Mouse (Mus musculus): ENCODE data around the gene Rbks. TPM values are rescaled to one million over a fixed set of nuclear protein-coding genes. Genes with fewer than 3 reads are reported as not detected.
A peak's percentile ranks its signal among the peaks of the same experiment; 100 is the strongest.

Rbks gene
- polyA plus RNA-seq, 1 experiment: 2.0 TPM

DNA sequence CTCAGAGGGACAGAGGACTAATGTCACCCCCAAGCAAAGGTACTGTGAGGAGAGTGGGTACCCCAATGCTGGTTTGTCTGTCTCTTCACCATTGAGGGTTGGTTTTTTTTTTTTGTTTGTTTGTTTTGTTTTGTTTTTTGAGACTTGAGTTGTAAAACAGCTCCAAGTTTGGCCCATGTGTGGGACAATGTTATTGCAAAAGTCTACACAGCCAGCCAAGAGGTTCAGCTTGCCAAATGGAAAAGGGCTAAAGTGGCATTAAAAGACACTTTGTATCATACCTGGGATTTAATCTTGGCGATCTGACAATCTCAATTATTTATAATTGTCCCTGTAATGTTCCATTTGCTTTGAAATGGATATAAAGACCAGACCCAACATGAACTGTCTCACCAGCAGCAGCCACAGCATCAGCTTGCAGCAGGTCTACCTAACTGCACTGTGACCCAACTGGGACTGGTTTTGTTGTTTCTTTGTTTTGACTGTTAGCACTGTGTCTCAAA is 41.7 kb downstream of the Rbks start:
- Histone ChIP-seq H3K4me3 (no peak overlapping the region), H3K79me2 (ENCODE audit: control insufficient read depth, insufficient read depth) (no peaks in the 10 kb centered on the region), H3ac (ENCODE audit: control insufficient read depth, insufficient read length) (no peak overlapping the region), H3K36me3 (ENCODE audit: control insufficient read depth, insufficient read depth) (no peaks in the 10 kb centered on the region), H3K27me3 (ENCODE audit: control insufficient read depth, insufficient read depth, insufficient read length) (no peaks in the 10 kb centered on the region), H3K4me2 (ENCODE audit: low read depth) (no peak overlapping the region)
- TF ChIP-seq MAX (IDR thresholded peaks at IDR 0.05; ENCODE audit: low read depth) (no peak), TCF12 (IDR thresholded peaks at IDR 0.05; ENCODE audit: insufficient read depth, poor library complexity, severe bottlenecking) (no peak), POLR2A (IDR thresholded peaks at IDR 0.05; ENCODE audit: insufficient read length, low read depth) (no peak), MYOD1 (IDR thresholded peaks at IDR 0.05; ENCODE audit: control insufficient read depth in 1 of 3, insufficient read length in 2 of 3, low read depth in 2 of 3) (no peak), E2F4 (IDR thresholded peaks at IDR 0.05; ENCODE audit: insufficient read depth) (no peak), REST (IDR thresholded peaks at IDR 0.05; ENCODE audit: insufficient read depth, insufficient read length) (no peak), TCF3 (IDR thresholded peaks at IDR 0.05; ENCODE audit: insufficient read length, low read depth) (no peak), CEBPB (IDR thresholded peaks at IDR 0.05; ENCODE audit: insufficient read depth, poor library complexity, severe bottlenecking) (no peak), SRF (IDR thresholded peaks at IDR 0.05; ENCODE audit: control insufficient read depth, insufficient read length, low read depth) (no peak), MYOG (IDR thresholded peaks at IDR 0.05; ENCODE audit: control insufficient read depth in 1 of 3, insufficient read depth in 1 of 3, insufficient read length in 2 of 3, low read depth in 2 of 3) (no peak)

- Histone ChIP-seq H3K36me3 (ENCODE audit: control insufficient read depth, insufficient read depth) (no peaks in the 10 kb centered on the region), H3K4me3 (no peak overlapping the region), H3ac (ENCODE audit: control insufficient read depth, insufficient read length) (no peak overlapping the region), H3K27me3 (ENCODE audit: control insufficient read depth, insufficient read depth, insufficient read length) (no peaks in the 10 kb centered on the region), H3K4me2 (ENCODE audit: low read depth) (no peak overlapping the region), H3K79me2 (ENCODE audit: control insufficient read depth, insufficient read depth) (no peaks in the 10 kb centered on the region)
- TF ChIP-seq TCF3 (IDR thresholded peaks at IDR 0.05; ENCODE audit: insufficient read length, low read depth) (no peak), REST (IDR thresholded peaks at IDR 0.05; ENCODE audit: insufficient read depth, insufficient read length) (no peak), POLR2AphosphoS2 (IDR thresholded peaks at IDR 0.05; ENCODE audit: insufficient read length, low read depth) (no peak), CEBPB (IDR thresholded peaks at IDR 0.05; ENCODE audit: insufficient read depth, poor library complexity, severe bottlenecking) (peak; percentile 67; the same call in 1 of the 2 replicates), MYOG (IDR thresholded peaks at IDR 0.05; ENCODE audit: control insufficient read depth in 1 of 3, insufficient read depth in 1 of 3, insufficient read length in 2 of 3, low read depth in 2 of 3) (no peak), SRF (IDR thresholded peaks at IDR 0.05; ENCODE audit: control insufficient read depth, insufficient read length, low read depth) (no peak)
These were observed 46.7 kb downstream of the Rbks start for GRCm38 (mm10) chr5:31650518-31651288.

DNA sequence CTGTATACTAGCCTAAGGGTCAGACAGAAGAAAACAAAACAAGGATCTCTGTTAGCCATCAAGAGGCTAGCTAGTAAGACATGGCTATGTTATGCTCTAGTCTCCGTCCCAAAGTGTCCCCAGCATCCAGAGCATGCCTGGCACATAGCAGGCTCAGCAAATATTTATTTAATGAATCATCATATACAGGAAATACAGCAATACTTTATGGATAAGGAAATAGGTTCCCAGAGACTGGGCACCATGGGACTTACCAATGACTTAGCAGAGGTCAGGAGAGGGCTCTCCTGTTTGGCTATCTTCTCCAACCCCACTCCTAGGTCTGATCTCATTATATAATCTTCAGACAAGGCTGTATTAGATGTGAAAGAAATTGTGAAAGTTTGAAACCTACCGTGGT is 50.1 kb downstream of the Rbks start:
- no peak for TF ChIP-seq TCF3 (IDR thresholded peaks at IDR 0.05; ENCODE audit: insufficient read length, low read depth)
- no peak for TF ChIP-seq USF1 (IDR thresholded peaks at IDR 0.05; ENCODE audit: low read depth)
- TF ChIP-seq POLR2A (IDR thresholded peaks at IDR 0.05; ENCODE audit: insufficient read length, low read depth): no peak
- TF ChIP-seq MYOD1 (IDR thresholded peaks at IDR 0.05; ENCODE audit: control insufficient read depth in 1 of 3, insufficient read length in 2 of 3, low read depth in 2 of 3): no peak
- no peak for TF ChIP-seq TCF12 (IDR thresholded peaks at IDR 0.05; ENCODE audit: insufficient read depth, poor library complexity, severe bottlenecking)
- no peak for TF ChIP-seq POLR2AphosphoS2 (IDR thresholded peaks at IDR 0.05; ENCODE audit: insufficient read length, low read depth)
- TF ChIP-seq SRF (IDR thresholded peaks at IDR 0.05; ENCODE audit: control insufficient read depth, insufficient read length, low read depth): no peak
- TF ChIP-seq REST (IDR thresholded peaks at IDR 0.05; ENCODE audit: insufficient read depth, insufficient read length): no peak
- TF ChIP-seq MAX (IDR thresholded peaks at IDR 0.05; ENCODE audit: low read depth): no peak
- TF ChIP-seq CEBPB (IDR thresholded peaks at IDR 0.05; ENCODE audit: insufficient read depth, poor library complexity, severe bottlenecking): no peak

GRCm38 (mm10) chr5:31646574-31646973 is 50.9 kb downstream of the Rbks start:
- no peak for TF ChIP-seq SRF (IDR thresholded peaks at IDR 0.05; ENCODE audit: control insufficient read depth, insufficient read length, low read depth)
- TF ChIP-seq POLR2AphosphoS2 (IDR thresholded peaks at IDR 0.05; ENCODE audit: insufficient read length, low read depth): peak; percentile 17
- no peak for TF ChIP-seq MYOD1 (IDR thresholded peaks at IDR 0.05; ENCODE audit: control insufficient read depth in 1 of 3, insufficient read length in 2 of 3, low read depth in 2 of 3)
- Histone ChIP-seq H3K4me2 (ENCODE audit: low read depth) (no peak overlapping the region), H3K4me3 (no peak overlapping the region), H3K36me3 (ENCODE audit: control insufficient read depth, insufficient read depth) (no peaks in the 10 kb centered on the region), H3ac (ENCODE audit: control insufficient read depth, insufficient read length) (no peak overlapping the region), H3K79me2 (ENCODE audit: control insufficient read depth, insufficient read depth) (no peaks in the 10 kb centered on the region), H3K27me3 (ENCODE audit: control insufficient read depth, insufficient read depth, insufficient read length) (no peaks in the 10 kb centered on the region)

More for the DNA sequence above, 50.1 kb downstream of the Rbks start:
- H3K79me2 ChIP-seq (ENCODE audit: control insufficient read depth, insufficient read depth): no peaks in the 10 kb centered on the region
- H3K27me3 ChIP-seq (ENCODE audit: control insufficient read depth, insufficient read depth, insufficient read length): no peaks in the 10 kb centered on the region
- H3K4me3 ChIP-seq: no peak overlapping the region
- no peak overlapping the region for H3K4me2 ChIP-seq (ENCODE audit: low read depth)
- H3ac ChIP-seq (ENCODE audit: control insufficient read depth, insufficient read length): no peak overlapping the region
- no peaks in the 10 kb centered on the region for H3K36me3 ChIP-seq (ENCODE audit: control insufficient read depth, insufficient read depth)

DNA sequence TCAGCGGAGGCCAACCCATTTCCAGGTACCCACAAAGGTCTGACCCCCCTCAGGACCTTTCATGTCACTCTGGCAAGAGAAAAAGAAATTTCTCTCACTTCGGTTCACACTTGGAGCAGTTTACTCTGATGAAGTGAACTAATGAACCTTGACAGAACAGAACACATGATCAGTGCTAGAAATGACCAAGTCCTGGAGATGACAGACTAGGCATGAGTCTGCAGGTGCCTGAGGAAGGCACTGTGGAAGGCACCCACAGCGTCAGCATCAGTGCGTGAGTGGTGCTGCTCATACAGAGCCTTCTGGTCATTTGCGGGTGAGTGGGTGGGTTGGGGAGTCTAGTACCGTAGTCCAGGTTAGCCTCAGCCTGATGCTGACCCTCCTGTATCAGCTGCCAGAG is 51.6 kb downstream of the Rbks start:
- H3K36me3 ChIP-seq (ENCODE audit: control insufficient read depth, insufficient read depth): no peaks in the 10 kb centered on the region
- no peak overlapping the region for H3K4me3 ChIP-seq
- TF ChIP-seq USF1 (IDR thresholded peaks at IDR 0.05; ENCODE audit: low read depth) (no peak), MAX (IDR thresholded peaks at IDR 0.05; ENCODE audit: low read depth) (no peak), TCF12 (IDR thresholded peaks at IDR 0.05; ENCODE audit: insufficient read depth, poor library complexity, severe bottlenecking) (no peak), MYOG (IDR thresholded peaks at IDR 0.05; ENCODE audit: control insufficient read depth in 1 of 3, insufficient read depth in 1 of 3, insufficient read length in 2 of 3, low read depth in 2 of 3) (no peak), POLR2A (IDR thresholded peaks at IDR 0.05; ENCODE audit: insufficient read length, low read depth) (no peak), TCF3 (IDR thresholded peaks at IDR 0.05; ENCODE audit: insufficient read length, low read depth) (no peak), SRF (IDR thresholded peaks at IDR 0.05; ENCODE audit: control insufficient read depth, insufficient read length, low read depth) (no peak), E2F4 (IDR thresholded peaks at IDR 0.05; ENCODE audit: insufficient read depth) (no peak), REST (IDR thresholded peaks at IDR 0.05; ENCODE audit: insufficient read depth, insufficient read length) (no peak), MYOD1 (IDR thresholded peaks at IDR 0.05; ENCODE audit: control insufficient read depth in 1 of 3, insufficient read length in 2 of 3, low read depth in 2 of 3) (no peak), CEBPB (IDR thresholded peaks at IDR 0.05; ENCODE audit: insufficient read depth, poor library complexity, severe bottlenecking) (no peak), POLR2AphosphoS2 (IDR thresholded peaks at IDR 0.05; ENCODE audit: insufficient read length, low read depth) (no peak)
- H3ac ChIP-seq (ENCODE audit: control insufficient read depth, insufficient read length): no peak overlapping the region
- no peaks in the 10 kb centered on the region for H3K79me2 ChIP-seq (ENCODE audit: control insufficient read depth, insufficient read depth)
- no peak overlapping the region for H3K4me2 ChIP-seq (ENCODE audit: low read depth)
- no peaks in the 10 kb centered on the region for H3K27me3 ChIP-seq (ENCODE audit: control insufficient read depth, insufficient read depth, insufficient read length)

All from myocyte (in vitro differentiated cells).